Mouse (Mus musculus) liver, embryonic 14.5 days (tissue): ENCODE measurements at regions not wholly inside any gene's neighbourhood (a gene's known extent, or its start where the extent isn't known, plus 50 kb on each side); places are given as distances from the start of the nearest gene placed in this dataset.

Source experiments
- ATAC-seq: fragments of 200-750 bp; cut with Nextera tagmentation; 2 replicates; pipeline ENCODE4 v1.8.0; 2017; ENCODE audit warnings: moderate number of reproducible peaks, mild to moderate bottlenecking, moderate library complexity; ENCODE audit not compliant: insufficient read depth
- DNase-seq, 3 experiments: peaks; one replicate each; pipeline ENCODE4 v3.0.0-alpha.2; 2012 to 2013; ENCODE audit warnings: low read depth in 3 of 3, low spot score in 3 of 3
- H3K27ac ChIP-seq: fragments of 300-500 bp; sonication (generic); 2 replicates; pipeline ENCODE4 v1.5.1; 2014; ENCODE audit warnings: moderate library complexity, mild to moderate bottlenecking, control low read depth, inconsistent platforms
- H3K27me3 ChIP-seq: fragments of 300-500 bp; sonication (generic); 2 replicates; pipeline ENCODE4 v1.6.1; 2014; ENCODE audit warnings: mild to moderate bottlenecking, low read length, moderate library complexity; ENCODE audit not compliant: control insufficient read depth, insufficient read depth
- H3K36me3 ChIP-seq: fragments of 300-500 bp; sonication (generic); replicated peaks from 2 replicates; pipeline ENCODE4 v1.6.1; 2014; ENCODE audit warnings: low read depth; ENCODE audit not compliant: control insufficient read depth, insufficient read depth
- H3K4me1 ChIP-seq, 2 experiments: fragments of 200-500 bp in 1 of 2; fragments of 300-500 bp in 1 of 2; sonication (generic) in 1 of 2; replicated peaks; 2 replicates each; pipeline ENCODE4 v1.6.1; 2012 to 2014; ENCODE audit warnings: antibody characterized with exemption in 1 of 2, inconsistent platforms in 1 of 2, low read length in 1 of 2; ENCODE audit not compliant: control insufficient read depth in 2 of 2, insufficient read depth in 2 of 2
- H3K4me2 ChIP-seq: fragments of 300-500 bp; sonication (generic); 2 replicates; pipeline ENCODE4 v1.6.1; 2014; ENCODE audit warnings: low read depth, mild to moderate bottlenecking, control low read depth, moderate library complexity
- H3K4me3 ChIP-seq, 2 experiments: fragments of 200-500 bp in 1 of 2; fragments of 300-500 bp in 1 of 2; sonication (generic) in 1 of 2; 2 replicates each; pipeline ENCODE4 v1.5.1; 2012 to 2014; ENCODE audit warnings: low read depth in 2 of 2, low read length in 2 of 2, mild to moderate bottlenecking in 2 of 2, control low read depth in 1 of 2, inconsistent platforms in 1 of 2, moderate library complexity in 1 of 2; ENCODE audit not compliant: insufficient read depth in 1 of 2
- H3K9ac ChIP-seq: fragments of 300-500 bp; sonication (generic); replicated peaks from 2 replicates; pipeline ENCODE4 v1.6.1; 2014; ENCODE audit warnings: mild to moderate bottlenecking, control low read depth, moderate library complexity
- H3K9me3 ChIP-seq: fragments of 300-500 bp; sonication (generic); 2 replicates; pipeline ENCODE4 v1.6.1; 2016; ENCODE audit warnings: low read length, mixed read lengths; ENCODE audit not compliant: control insufficient read depth
- CTCF ChIP-seq: IDR thresholded peaks from 2 replicates; pipeline ENCODE4 v1.5.1; 2016; ENCODE audit warnings: antibody characterized with exemption, low read depth, control low read depth
- EP300 ChIP-seq: IDR thresholded peaks from 2 replicates; pipeline ENCODE4 v1.6.1; 2016; ENCODE audit warnings: antibody characterized with exemption, low read depth
- WGBS: fragments of 180-500 bp; shearing (Covaris S2); extraction: QIAGEN DNeasy Blood & Tissue Kit; methylation state at CpG from one replicate; pipeline ENCODE4 v1.1.7; 2014; ENCODE audit not compliant: insufficient replicate concordance; 5-methylcytosine and 5-hydroxymethylcytosine counted together

GRCm38 (mm10) chr1:119277990-119278389, 144.1 kb downstream of the Inhbb start:
- Histone ChIP-seq H3K4me1 (no peaks in the 10 kb centered on the region; a peak in 1 of 4 replicates), H3K4me2 (no peak overlapping the region), H3K4me3 (no peak overlapping the region), H3K36me3 (no peaks in the 10 kb centered on the region), H3K27me3 (no peaks in the 10 kb centered on the region), H3K27ac (no peak overlapping the region), H3K9ac (no peak overlapping the region), H3K9me3 (no peaks in the 10 kb centered on the region)
- ATAC-seq = no peak
- TF ChIP-seq EP300 = no peak
- TF ChIP-seq CTCF = no peak
- WGBS = 61% methylated on average over 4 of the region's 4 CpGs
- no peak for DNase-seq

GRCm38 (mm10) chr1:119266013-119266412, 156.0 kb downstream of the Inhbb start:
- TF ChIP-seq EP300 (no peak), CTCF (no peak)
- WGBS = 79% methylated on average over 5 of the region's 5 CpGs
- ATAC-seq = no peak

GRCm38 (mm10) chr1:119265192-119265891, 156.7 kb downstream of the Inhbb start:
- no peak for ATAC-seq
- Histone ChIP-seq H3K4me3 (no peak overlapping the region), H3K9me3 (no peaks in the 10 kb centered on the region), H3K27me3 (no peaks in the 10 kb centered on the region), H3K9ac (no peak overlapping the region), H3K27ac (no peak overlapping the region), H3K4me2 (no peak overlapping the region), H3K4me1 (no peaks in the 10 kb centered on the region), H3K36me3 (no peaks in the 10 kb centered on the region)
- 60% methylated on average over 10 of the region's 10 CpGs for WGBS
- TF ChIP-seq CTCF = no peak
- TF ChIP-seq EP300 = no peak
- DNase-seq = no peak

More at GRCm38 (mm10) chr1:119266013-119266412, 156.0 kb downstream of the Inhbb start:
- Histone ChIP-seq H3K4me3 (no peak overlapping the region), H3K27me3 (no peaks in the 10 kb centered on the region), H3K27ac (no peak overlapping the region), H3K9me3 (no peaks in the 10 kb centered on the region), H3K4me1 (no peaks in the 10 kb centered on the region), H3K9ac (no peak overlapping the region), H3K36me3 (no peaks in the 10 kb centered on the region), H3K4me2 (no peak overlapping the region)
- no peak for DNase-seq

- no peak for ATAC-seq
Observed at GRCm38 (mm10) chr1:119259455-119259854, 162.6 kb downstream of the Inhbb start.

GRCm38 (mm10) chr1:119256769-119257168, 165.3 kb downstream of the Inhbb start:
- Histone ChIP-seq H3K27ac (no peak overlapping the region), H3K9me3 (no peaks in the 10 kb centered on the region), H3K36me3 (no peaks in the 10 kb centered on the region), H3K4me2 (no peak overlapping the region), H3K4me3 (no peak overlapping the region), H3K27me3 (no peaks in the 10 kb centered on the region), H3K4me1 (no peaks in the 10 kb centered on the region), H3K9ac (no peak overlapping the region)
- 64% methylated on average over 8 of the region's 8 CpGs for WGBS
- no peak for DNase-seq
- no peak for ATAC-seq
- TF ChIP-seq CTCF (no peak), EP300 (no peak)

More at GRCm38 (mm10) chr1:119259455-119259854, 162.6 kb downstream of the Inhbb start:
- no peaks in the 10 kb centered on the region for H3K27me3 ChIP-seq
- no peak overlapping the region for H3K4me2 ChIP-seq
- H3K4me1 ChIP-seq = no peaks in the 10 kb centered on the region
- no peaks in the 10 kb centered on the region for H3K9me3 ChIP-seq
- no peak overlapping the region for H3K4me3 ChIP-seq
- 61% methylated on average over 9 of the region's 9 CpGs for WGBS
- H3K36me3 ChIP-seq = no peaks in the 10 kb centered on the region
- no peak overlapping the region for H3K27ac ChIP-seq
- DNase-seq = no peak
- H3K9ac ChIP-seq = no peak overlapping the region
- TF ChIP-seq EP300 (no peak), CTCF (no peak)
